Mouse (Mus musculus) megakaryocyte, embryonic 14.5 days (primary cell): ENCODE data around the gene Arr3.

ENCODE experiments used
- FLI1 ChIP-seq: IDR thresholded peaks from 2 replicates; pipeline ENCODE4 v1.6.1; 2012; ENCODE audit warnings: low read length, inconsistent platforms, mixed read lengths
- GATA1 ChIP-seq: IDR thresholded peaks from 3 replicates; pipeline ENCODE4 v1.6.1; 2012; ENCODE audit warnings: mixed read lengths, low read length, inconsistent platforms, borderline replicate concordance

- TF ChIP-seq GATA1 (no peak), FLI1 (no peak)
Observed at GRCm38 (mm10) chrX:100594791-100595190, 10.5 kb upstream of the Arr3 start, which contains the start of gene P2ry4.
